Mouse (Mus musculus): ENCODE measurements at regions not wholly inside any gene's neighbourhood (a gene's known extent, or its start where the extent isn't known, plus 50 kb on each side); places are given as distances from the start of the nearest gene placed in this dataset.

GRCm38 (mm10) chr12:27604061-27604679, 261.8 kb upstream of the Sox11 start:
- no peak for DNase-seq (ENCODE audit: low spot score in 2 of 2)

- DNase-seq (ENCODE audit: low spot score in 2 of 2), result peak; percentile 11 to 18
Measured at GRCm38 (mm10) chr12:27599149-27599548, 256.8 kb upstream of the Sox11 start.

DNA sequence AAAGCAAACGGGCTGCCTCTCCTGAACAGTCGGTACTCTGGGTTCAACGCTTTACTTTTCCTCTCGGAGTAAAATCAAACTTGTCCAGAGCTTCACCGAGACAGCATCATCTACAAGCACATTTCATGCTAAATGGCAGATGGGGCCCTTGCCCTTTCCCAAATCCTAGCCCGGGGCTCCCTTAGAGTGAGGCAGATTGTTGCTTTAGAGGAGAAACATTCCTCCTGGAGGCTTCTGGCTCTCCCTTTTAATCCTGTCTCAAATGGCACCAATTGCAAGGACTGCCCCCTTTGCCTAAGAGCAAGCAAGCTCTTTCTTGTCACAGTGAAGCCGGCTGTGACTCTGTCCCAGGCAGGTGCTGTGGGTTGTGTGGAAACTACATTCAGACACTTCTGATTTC, 255.5 kb upstream of the Sox11 start:
- DNase-seq (ENCODE audit: low spot score in 2 of 2), result no peak

- DNase-seq (ENCODE audit: low spot score in 2 of 2), result no peak
Measured at GRCm38 (mm10) chr12:27597322-27597721, 254.9 kb upstream of the Sox11 start.

GRCm38 (mm10) chr12:27595576-27595975, 253.2 kb upstream of the Sox11 start:
- no peak for DNase-seq (ENCODE audit: low spot score in 2 of 2)

- no peak for DNase-seq (ENCODE audit: low spot score in 2 of 2)
Measured at GRCm38 (mm10) chr12:27593436-27593835, 251.1 kb upstream of the Sox11 start.

DNA sequence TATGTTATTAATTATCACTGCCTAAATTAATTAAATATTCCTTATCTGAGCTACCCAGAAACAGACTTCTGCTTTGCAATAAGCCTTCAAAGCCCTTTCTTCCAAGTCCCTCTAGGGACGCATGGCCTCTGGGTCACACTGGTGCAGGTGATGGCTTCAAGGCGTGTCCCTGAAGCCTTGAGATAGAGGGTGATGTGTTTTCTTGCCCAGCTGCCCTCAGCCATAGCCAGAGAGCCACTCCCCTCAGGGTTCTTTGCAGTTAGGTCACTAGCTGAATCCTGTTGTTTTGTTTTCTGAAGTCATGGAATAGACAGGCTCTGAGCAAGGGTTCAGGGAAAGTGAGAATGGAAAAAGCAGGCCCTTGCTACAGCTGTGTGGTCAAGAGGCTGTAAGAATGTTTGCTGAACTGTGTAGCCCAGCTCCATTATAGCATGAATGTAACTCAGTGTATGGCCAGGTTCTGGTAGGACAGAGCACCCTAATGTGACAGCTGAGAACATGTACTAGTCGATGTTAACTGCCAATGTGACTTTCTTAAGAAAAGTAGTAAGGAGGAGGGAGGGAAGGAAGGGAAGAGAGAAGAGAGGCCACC, 233.8 kb upstream of the Sox11 start:
- DNase-seq (ENCODE audit: low spot score in 2 of 2), result no peak

- no peak for DNase-seq (ENCODE audit: low spot score in 2 of 2)
Measured at GRCm38 (mm10) chr12:27575629-27576028, 233.3 kb upstream of the Sox11 start.

- no peak for DNase-seq (ENCODE audit: low spot score in 2 of 2)
Measured at GRCm38 (mm10) chr12:27567250-27567649, 224.9 kb upstream of the Sox11 start.

GRCm38 (mm10) chr12:27565965-27566507, 223.7 kb upstream of the Sox11 start:
- DNase-seq (ENCODE audit: low spot score in 2 of 2), result no peak

GRCm38 (mm10) chr12:27564641-27565306, 222.4 kb upstream of the Sox11 start:
- no peak for DNase-seq (ENCODE audit: low spot score in 2 of 2)

DNA sequence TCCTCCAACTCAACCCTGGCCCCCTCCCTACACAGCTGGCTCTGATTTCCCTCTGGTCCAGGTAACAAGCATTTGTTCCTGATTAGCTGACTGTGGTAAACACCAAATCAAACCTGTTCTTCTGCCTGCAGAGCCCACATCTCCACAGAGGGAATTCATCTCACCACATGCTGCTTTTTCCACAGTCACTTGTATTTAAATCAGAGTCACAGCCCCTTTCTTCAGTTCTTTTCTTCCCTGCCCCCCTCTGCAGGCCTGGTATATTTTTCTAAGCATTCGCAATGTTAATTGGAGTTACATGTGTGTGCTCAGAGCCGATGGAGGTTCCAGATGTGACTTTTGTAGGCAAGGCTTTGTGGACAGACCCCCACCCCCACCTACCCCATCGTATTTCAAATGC, 221.5 kb upstream of the Sox11 start:
- DNase-seq (ENCODE audit: low spot score in 2 of 2), result no peak

GRCm38 (mm10) chr12:27552809-27553208, 210.4 kb upstream of the Sox11 start:
- no peak for DNase-seq (ENCODE audit: low spot score in 2 of 2)

GRCm38 (mm10) chr12:27538210-27538609, 195.8 kb upstream of the Sox11 start:
- no peak for DNase-seq (ENCODE audit: low spot score in 2 of 2)

GRCm38 (mm10) chr12:27537507-27537906, 195.1 kb upstream of the Sox11 start:
- no peak for DNase-seq (ENCODE audit: low spot score in 2 of 2)

DNA sequence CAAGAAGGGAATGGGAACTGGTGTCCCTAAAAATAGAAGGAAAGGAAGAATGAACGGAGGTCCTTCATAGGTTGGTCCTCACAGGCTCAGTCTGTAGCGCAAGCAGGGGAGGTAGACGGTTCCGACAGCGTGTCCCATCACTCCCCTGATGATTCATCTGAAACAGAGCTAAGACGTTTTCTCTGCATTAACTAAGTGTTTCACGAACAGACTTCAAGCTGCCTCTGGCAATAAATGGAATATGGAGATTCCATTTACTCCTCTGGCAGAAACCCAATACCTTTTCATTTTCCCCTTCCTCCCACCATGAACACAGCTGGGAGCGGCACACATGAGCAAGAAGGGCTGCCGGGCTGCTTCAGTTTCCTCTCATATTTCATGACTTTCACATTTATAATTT, 194.6 kb upstream of the Sox11 start:
- DNase-seq (ENCODE audit: low spot score in 2 of 2), result no peak

GRCm38 (mm10) chr12:27525604-27526003, 183.2 kb upstream of the Sox11 start:
- DNase-seq (ENCODE audit: low spot score in 2 of 2), result no peak

- no peak for DNase-seq (ENCODE audit: low spot score in 2 of 2)
Measured at GRCm38 (mm10) chr12:27513253-27513652, 170.9 kb upstream of the Sox11 start.

- no peak for DNase-seq (ENCODE audit: low spot score in 2 of 2)
Measured at GRCm38 (mm10) chr12:27508226-27508560, 165.8 kb upstream of the Sox11 start.

- DNase-seq (ENCODE audit: low spot score in 2 of 2), result no peak
Measured at GRCm38 (mm10) chr12:27507523-27508225, 165.3 kb upstream of the Sox11 start.

DNA sequence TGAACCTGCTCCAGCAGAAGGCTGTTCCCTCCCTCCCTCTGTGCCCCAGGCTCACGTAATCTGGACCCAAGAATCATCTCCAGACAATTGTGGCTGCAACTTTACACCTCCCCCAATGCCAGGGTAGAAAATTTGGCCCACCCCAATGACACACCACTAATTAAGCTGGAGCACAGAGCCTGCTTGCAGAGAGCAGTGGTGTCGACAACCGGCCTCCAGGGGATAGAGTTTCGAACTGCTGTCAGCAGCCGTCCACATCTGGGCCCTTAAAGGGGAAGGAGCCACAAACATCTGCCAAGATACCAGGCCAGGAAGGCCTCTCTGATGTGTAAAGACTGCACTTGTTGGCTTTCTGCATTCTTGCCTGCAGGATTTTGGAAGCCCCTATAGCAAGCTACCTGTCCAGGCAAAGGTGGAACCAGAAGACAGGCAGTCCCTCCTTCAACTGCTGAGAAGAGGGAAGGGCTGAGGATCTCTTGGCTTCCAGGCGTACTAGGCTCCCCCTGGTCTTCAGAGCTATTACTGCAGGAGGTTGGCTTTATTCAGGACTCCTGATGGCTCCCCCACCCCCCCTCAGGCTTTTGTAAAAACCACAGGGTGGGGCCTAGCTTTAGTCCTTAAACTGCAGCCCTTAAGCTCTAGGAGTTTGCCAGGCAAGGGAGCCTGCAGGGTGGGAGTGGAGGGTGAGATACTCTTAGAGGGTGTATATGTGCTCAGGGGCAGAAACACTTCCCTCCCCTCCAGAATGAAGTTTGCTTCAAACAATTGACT, 160.5 kb upstream of the Sox11 start:
- DNase-seq (ENCODE audit: low spot score in 2 of 2), result no peak

Measured in left cerebral cortex, adult 8-10 months (tissue).